16 mouse cellular contexts compared by ENCODE assay signal in the genomic region with DNA sequence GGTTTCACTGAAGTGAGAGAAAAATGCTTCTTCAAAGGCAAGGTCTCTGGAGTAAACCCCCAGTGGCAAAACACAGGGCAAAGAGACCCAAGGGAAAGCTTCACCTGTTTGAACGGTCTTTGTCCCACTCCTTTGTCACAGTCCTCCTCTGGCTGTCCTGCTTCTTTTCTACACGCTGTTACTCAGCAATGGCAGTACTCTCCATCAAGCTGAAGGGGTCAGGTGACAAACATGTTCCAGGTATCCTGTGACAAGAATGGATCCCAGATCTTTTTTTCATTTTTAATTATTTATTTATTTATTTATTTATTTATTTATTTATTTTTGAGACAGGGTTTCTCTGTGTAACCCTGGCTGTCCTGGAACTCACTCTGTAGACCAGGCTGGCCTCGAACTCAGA.
"Had no signal": no experiment of that assay in that cellular context is flagged by ENCODE, and none has a peak within 500 bp of the region (broad histone marks: within the 10 kb centered on the region; RNA-seq: fewer than 3 reads in every experiment).

No protein-coding gene starts in this region.

- H3K27ac ChIP-seq: neural tube, embryonic 13.5 days; neural tube, embryonic 15.5 days; stomach, embryonic 15.5 days; stomach, postnatal 0 days had no signal

- H3K4me2 ChIP-seq: neural tube, embryonic 13.5 days; neural tube, embryonic 15.5 days; stomach, embryonic 15.5 days had no signal

- H3K27me3 ChIP-seq: neural tube, embryonic 13.5 days; neural tube, embryonic 15.5 days; stomach, embryonic 15.5 days had no signal

- DNase-seq: retina, postnatal 1 day; right cerebral cortex, adult 18-20 months; right cerebral cortex, postnatal 14 days; right cerebral cortex, postnatal 25 days; right cerebral cortex, postnatal 4 days; spleen, adult 18-20 months; thymus, adult 18-20 months; thymus, adult 2 months; thymus, postnatal 14 days; thymus, postnatal 25 days; thymus, postnatal 36 days; thymus, postnatal 4 days had no signal

- H3K9ac ChIP-seq: neural tube, embryonic 13.5 days; neural tube, embryonic 15.5 days; stomach, embryonic 15.5 days had no signal

- H3K9me3 ChIP-seq: neural tube, embryonic 13.5 days; neural tube, embryonic 15.5 days; stomach, embryonic 15.5 days had no signal

- H3K36me3 ChIP-seq: neural tube, embryonic 15.5 days; stomach, embryonic 15.5 days had no signal

- H3K4me3 ChIP-seq: neural tube, embryonic 13.5 days; neural tube, embryonic 15.5 days; stomach, embryonic 15.5 days had no signal
